Mouse (Mus musculus) layer of hippocampus, postnatal 14 days (tissue): ENCODE results near the gene Cdv3. TPM values are rescaled to one million over a fixed set of nuclear protein-coding genes. Genes with fewer than 3 reads are reported as not detected.

Source experiments
- DNase-seq, 2 experiments: peaks; one replicate each; pipeline ENCODE4 v3.0.0; 2021 to 2022; ENCODE audit warnings: low spot score in 2 of 2, mixed read lengths in 1 of 2
- long read RNA-seq, 2 experiments: library from polyadenylated mRNA; stranded (forward); transcript quantifications; one replicate each; pipeline ENCODE4 v2.0.0; 2021
- total RNA-seq, 2 experiments: library from RNA; stranded (reverse); gene quantifications; 2 replicates each; pipeline ENCODE4 v1.2.3; 2021

Gene Cdv3
- total RNA-seq, result 10 to 100 TPM; 88.0 to 93.6 TPM
- long read RNA-seq, experiment 1, partial matches to known transcripts, result 1 of 7 reads
- long read RNA-seq, experiment 1, other reads (novel, unspliced or antisense), result 2 of 7 reads
- long read RNA-seq, experiment 2, partial matches to known transcripts, result 3 of 15 reads
- long read RNA-seq, experiment 2, other reads (novel, unspliced or antisense), result 8 of 15 reads

- DNase-seq, result peak; percentile 97 to 100
Measured at GRCm38 (mm10) chr9:103365290-103366247, at the start of gene Cdv3. Gene Cdv3 (minus strand): TSS chr9:103365840.

- no peak for DNase-seq
Measured at GRCm38 (mm10) chr9:103413457-103413856, 47.8 kb upstream of the Cdv3 start.

GRCm38 (mm10) chr9:103409119-103409518 lies 43.5 kb upstream of the Cdv3 start:
- no peak for DNase-seq

GRCm38 (mm10) chr9:103408136-103408777 lies 42.6 kb upstream of the Cdv3 start:
- no peak for DNase-seq

GRCm38 (mm10) chr9:103403331-103403973 lies 37.8 kb upstream of the Cdv3 start:
- no peak for DNase-seq

GRCm38 (mm10) chr9:103398509-103399157 lies 33.0 kb upstream of the Cdv3 start:
- peak; percentile 37 to 44 for DNase-seq

GRCm38 (mm10) chr9:103393256-103393655 lies 27.6 kb upstream of the Cdv3 start:
- no peak for DNase-seq

- DNase-seq, result no peak
Measured at GRCm38 (mm10) chr9:103391796-103392372, 26.2 kb upstream of the Cdv3 start.

- DNase-seq, result no peak
Measured at GRCm38 (mm10) chr9:103389261-103389660, 23.6 kb upstream of the Cdv3 start.

GRCm38 (mm10) chr9:103387011-103387653 lies 21.5 kb upstream of the Cdv3 start:
- peak in 1 of 2 experiments; percentile 16 for DNase-seq

- DNase-seq, result no peak
Measured at GRCm38 (mm10) chr9:103386573-103386972, 20.9 kb upstream of the Cdv3 start.

- DNase-seq, result no peak
Measured at GRCm38 (mm10) chr9:103385600-103385999, 20.0 kb upstream of the Cdv3 start.

GRCm38 (mm10) chr9:103384141-103384796 lies 18.6 kb upstream of the Cdv3 start:
- no peak for DNase-seq

GRCm38 (mm10) chr9:103383576-103383975 lies 17.9 kb upstream of the Cdv3 start:
- DNase-seq, result no peak

- DNase-seq, result no peak
Measured at GRCm38 (mm10) chr9:103382989-103383388, 17.3 kb upstream of the Cdv3 start.

GRCm38 (mm10) chr9:103380566-103380965 lies 14.9 kb upstream of the Cdv3 start:
- no peak for DNase-seq

GRCm38 (mm10) chr9:103379199-103379598 lies 13.6 kb upstream of the Cdv3 start:
- no peak for DNase-seq

GRCm38 (mm10) chr9:103378686-103379085 lies 13.0 kb upstream of the Cdv3 start:
- no peak for DNase-seq
